Mouse (Mus musculus): Measurements from ENCODE around the gene Erich4.

- TF ChIP-seq ZNF384 (IDR thresholded peaks at IDR 0.05; ENCODE audit: low read depth, low read length) (no peak), CHD2 (IDR thresholded peaks at IDR 0.05; ENCODE audit: low read depth, low read length) (no peak)
These were observed 47.0 kb downstream of the Erich4 start for GRCm38 (mm10) chr7:25568721-25569120.

Measured in ES-E14 (cell line).